Mouse (Mus musculus) CH12.LX (cell line): ENCODE results near the gene Rassf2. TPM values are rescaled to one million over a fixed set of nuclear protein-coding genes. Genes with fewer than 3 reads are reported as not detected.

ENCODE experiments used
- DNase-seq: peaks from one replicate; pipeline ENCODE4 v3.0.0-alpha.2; 2013; ENCODE audit errors: extremely low read depth
- H3K27ac ChIP-seq: 2 replicates; pipeline ENCODE4 v1.5.1; 2012; ENCODE audit warnings: low read depth, mild to moderate bottlenecking, control low read depth, moderate library complexity; ENCODE audit not compliant: insufficient read depth
- H3K27me3 ChIP-seq: replicated peaks from 2 replicates; pipeline ENCODE3; 2012; ENCODE audit warnings: inconsistent platforms
- H3K36me3 ChIP-seq, 2 experiments: replicated peaks in 1 of 2; 2 replicates each; pipeline versions ENCODE3 to v1.6.1; 2012; ENCODE audit warnings: inconsistent platforms in 1 of 2, low read length in 1 of 2, mild to moderate bottlenecking in 1 of 2, mixed read lengths in 1 of 2, moderate library complexity in 1 of 2; ENCODE audit not compliant: control insufficient read depth in 1 of 2, insufficient read depth in 1 of 2
- H3K4me1 ChIP-seq, 2 experiments: 2 replicates each; pipeline ENCODE4 v1.6.1; 2012; ENCODE audit warnings: inconsistent platforms in 1 of 2, moderate library complexity in 1 of 2; ENCODE audit not compliant: insufficient read depth in 2 of 2, control insufficient read depth in 1 of 2
- H3K4me2 ChIP-seq: 2 replicates; pipeline ENCODE4 v1.6.1; 2012; ENCODE audit warnings: low read depth, mild to moderate bottlenecking, control low read depth; ENCODE audit not compliant: poor library complexity, insufficient read depth, severe bottlenecking
- H3K4me3 ChIP-seq, 3 experiments: fragments of 150-350 bp in 1 of 3; sonication (generic) in 1 of 3; replicated peaks in 1 of 3; 2 replicates each; pipeline versions ENCODE3 to v1.5.1; 2011 to 2012; ENCODE audit warnings: low read depth in 2 of 3, low read length in 2 of 3, mild to moderate bottlenecking in 2 of 3, moderate library complexity in 2 of 3, control low read depth in 1 of 3, improper control_type of control experiment in 1 of 3, inconsistent platforms in 1 of 3, mixed read lengths in 1 of 3; ENCODE audit not compliant: poor library complexity in 1 of 3
- H3K79me2 ChIP-seq: replicated peaks from 2 replicates; pipeline ENCODE4 v1.6.1; 2012; ENCODE audit warnings: mild to moderate bottlenecking, moderate library complexity; ENCODE audit not compliant: control insufficient read depth, poor library complexity, insufficient read depth, severe bottlenecking; ENCODE audit errors: extremely low read depth
- H3K9ac ChIP-seq: 2 replicates; pipeline ENCODE4 v1.6.1; 2012; ENCODE audit warnings: low read depth, mild to moderate bottlenecking, control low read depth, moderate library complexity; ENCODE audit not compliant: insufficient read depth
- H3K9me3 ChIP-seq: replicated peaks from 2 replicates; pipeline ENCODE3; 2012; ENCODE audit warnings: low read length, inconsistent platforms, mixed read lengths
- BHLHE40 ChIP-seq: IDR thresholded peaks from 2 replicates; pipeline ENCODE4 v1.6.1; 2011; ENCODE audit warnings: mild to moderate bottlenecking, low read depth, low read length, improper control_type of control experiment
- CHD1 ChIP-seq: IDR thresholded peaks from 2 replicates; pipeline ENCODE4 v1.6.1; 2012; ENCODE audit warnings: low read depth, low read length, improper control_type of control experiment, inconsistent platforms
- CTCF ChIP-seq, 2 experiments: IDR thresholded peaks in 1 of 2; conservative IDR thresholded peaks in 1 of 2; 2 replicates each; pipeline ENCODE4 v1.5.1; 2011 to 2012; ENCODE audit warnings: low read depth in 2 of 2, low read length in 2 of 2, improper control_type of control experiment in 1 of 2, inconsistent platforms in 1 of 2, mild to moderate bottlenecking in 1 of 2, moderate library complexity in 1 of 2
- E2F4 ChIP-seq: IDR thresholded peaks from 2 replicates; pipeline ENCODE4 v1.6.1; 2011; ENCODE audit warnings: low read depth, low read length, improper control_type of control experiment; ENCODE audit not compliant: insufficient replicate concordance
- ELF1 ChIP-seq: IDR thresholded peaks from 2 replicates; pipeline ENCODE4 v1.6.1; 2014; ENCODE audit warnings: low read depth, mild to moderate bottlenecking, inconsistent platforms, low read length, improper control_type of control experiment
- ETS1 ChIP-seq: conservative IDR thresholded peaks from 2 replicates; pipeline ENCODE4 v1.6.1; 2012; ENCODE audit warnings: low read depth, mild to moderate bottlenecking, inconsistent platforms, low read length, improper control_type of control experiment, moderate library complexity
- GABPA ChIP-seq: IDR thresholded peaks from 2 replicates; pipeline ENCODE4 v1.6.1; 2012; ENCODE audit warnings: low read depth, low read length, improper control_type of control experiment, inconsistent platforms; ENCODE audit not compliant: insufficient replicate concordance
- IRF4 ChIP-seq: IDR thresholded peaks from 2 replicates; pipeline ENCODE4 v1.6.1; 2014; ENCODE audit warnings: low read depth, mild to moderate bottlenecking, inconsistent platforms, low read length, improper control_type of control experiment
- JUN ChIP-seq: IDR thresholded peaks from 2 replicates; pipeline ENCODE4 v1.6.1; 2011; ENCODE audit warnings: low read depth, mild to moderate bottlenecking, low read length, improper control_type of control experiment, moderate library complexity; ENCODE audit not compliant: insufficient read depth
- JUND ChIP-seq: conservative IDR thresholded peaks from 2 replicates; pipeline ENCODE4 v1.6.1; 2011; ENCODE audit warnings: low read depth, low read length, improper control_type of control experiment
- MAFK ChIP-seq: IDR thresholded peaks from 2 replicates; pipeline ENCODE4 v1.6.1; 2011; ENCODE audit warnings: low read length, improper control_type of control experiment; ENCODE audit not compliant: insufficient replicate concordance
- MAX ChIP-seq: IDR thresholded peaks from 2 replicates; pipeline ENCODE4 v1.6.1; 2011; ENCODE audit warnings: low read length, improper control_type of control experiment
- MAZ ChIP-seq: IDR thresholded peaks from 2 replicates; pipeline ENCODE4 v1.6.1; 2012; ENCODE audit warnings: low read depth, mild to moderate bottlenecking, inconsistent platforms, low read length, improper control_type of control experiment, moderate library complexity
- MXI1 ChIP-seq: IDR thresholded peaks from 2 replicates; pipeline ENCODE4 v1.6.1; 2011; ENCODE audit warnings: mild to moderate bottlenecking, low read depth, low read length, improper control_type of control experiment
- MYC ChIP-seq: IDR thresholded peaks from 2 replicates; pipeline ENCODE4 v1.6.1; 2011; ENCODE audit warnings: low read depth, mild to moderate bottlenecking, improper control_type of control experiment, low read length
- NELFE ChIP-seq: IDR thresholded peaks from 2 replicates; pipeline ENCODE4 v1.6.1; 2011; ENCODE audit warnings: low read depth, low read length, improper control_type of control experiment
- POLR2A ChIP-seq: IDR thresholded peaks from 2 replicates; pipeline ENCODE4 v1.6.1; 2011; ENCODE audit warnings: low read depth, mild to moderate bottlenecking, improper control_type of control experiment, low read length
- POLR2AphosphoS2 ChIP-seq: IDR thresholded peaks from 2 replicates; pipeline ENCODE4 v1.6.1; 2011; ENCODE audit warnings: low read depth, low read length, improper control_type of control experiment
- RAD21 ChIP-seq: IDR thresholded peaks from 2 replicates; pipeline ENCODE4 v1.6.1; 2011; ENCODE audit warnings: low read depth, mild to moderate bottlenecking, low read length, improper control_type of control experiment, moderate library complexity
- SMC3 ChIP-seq: IDR thresholded peaks from 2 replicates; pipeline ENCODE4 v1.6.1; 2011; ENCODE audit warnings: low read depth, low read length, improper control_type of control experiment
- TCF12 ChIP-seq: IDR thresholded peaks from 2 replicates; pipeline ENCODE4 v1.6.1; 2014; ENCODE audit warnings: low read depth, mild to moderate bottlenecking, inconsistent platforms, low read length, improper control_type of control experiment
- UBTF ChIP-seq: IDR thresholded peaks from 2 replicates; pipeline ENCODE4 v1.6.1; 2012; ENCODE audit warnings: low read depth, mild to moderate bottlenecking, inconsistent platforms, low read length, improper control_type of control experiment, moderate library complexity
- USF1 ChIP-seq: IDR thresholded peaks from 2 replicates; pipeline ENCODE4 v1.6.1; 2014; ENCODE audit warnings: low read depth, mild to moderate bottlenecking, inconsistent platforms, low read length, improper control_type of control experiment
- USF2 ChIP-seq: conservative IDR thresholded peaks from 2 replicates; pipeline ENCODE4 v1.6.1; 2011; ENCODE audit warnings: low read depth, low read length, improper control_type of control experiment
- ZC3H11A ChIP-seq: IDR thresholded peaks from 2 replicates; pipeline ENCODE4 v1.6.1; 2012; ENCODE audit warnings: low read depth, mild to moderate bottlenecking, inconsistent platforms, low read length, improper control_type of control experiment
- ZMIZ1 ChIP-seq: IDR thresholded peaks from 2 replicates; pipeline ENCODE4 v1.6.1; 2012; ENCODE audit warnings: low read depth, mild to moderate bottlenecking, inconsistent platforms, low read length, improper control_type of control experiment
- dilution Hi-C: fragments of 300-500 bp; cut with MboI; formaldehyde crosslinking; loops from 2 replicates; pipeline ENCODE4 v1.14.3; 2020; ENCODE audit warnings: low sequenced_read_pairs; ENCODE audit not compliant: extremely low pct_unique_long_range_greater_than_20kb, extremely low pct_ligation_motif_present
- in situ Hi-C: fragments of 300-500 bp; cut with MboI; formaldehyde crosslinking; loops from 3 replicates; pipeline ENCODE4 v1.14.3; 2019; ENCODE audit warnings: low sequenced_read_pairs, low pct_ligation_motif_present, low pct_unique_long_range_greater_than_20kb, mixed read lengths
- polyA plus RNA-seq: library from polyadenylated mRNA; unstranded; fragments of >175 nt; gene quantifications from 2 replicates; pipeline ENCODE4 v1.2.1, GENCODE M21; 2012; ENCODE audit warnings: low read depth; ENCODE audit not compliant: insufficient read length
- total RNA-seq, 2 experiments: library from RNA; depleted of rRNA; stranded (reverse); fragments of 300-350 nt in 1 of 2; fragments of >200 nt in 1 of 2; gene quantifications; 2 replicates each; pipeline ENCODE4 v1.2.3; 2012 to 2014

Gene Rassf2
- total and polyA plus RNA-seq, 3 experiments = 33.8 to 61.5 (median 45.3) TPM

DNA sequence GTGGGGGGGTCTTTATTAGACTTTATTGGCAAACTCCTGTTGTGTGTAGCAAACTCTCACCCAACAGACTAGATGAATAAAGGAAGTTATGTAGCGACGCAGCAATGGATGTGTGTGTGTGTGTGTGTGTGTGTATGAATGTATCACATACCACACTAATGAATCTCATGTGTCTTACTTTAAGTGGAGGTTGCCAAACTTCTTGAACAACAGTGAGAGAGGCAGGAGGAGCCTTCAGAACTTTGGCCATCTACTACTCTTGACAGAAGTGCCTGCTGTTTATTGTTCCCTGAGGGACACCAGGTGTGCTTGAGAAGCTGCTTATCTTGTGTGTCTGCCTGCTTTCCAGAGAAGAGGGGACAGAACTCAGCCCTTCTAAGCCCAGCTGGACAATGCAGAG lies 19.3 kb downstream of the Rassf2 start:
- in situ Hi-C loops = no loop called here
- dilution Hi-C loops = no loop called here

GRCm38 (mm10) chr2:132008186-132008585 lies 21.9 kb downstream of the Rassf2 start:
- dilution Hi-C loops (no loop called here), in situ Hi-C loops (loop anchor here (10.0 kb wide), 1 partner anchor 107 kb away; no protein-coding TSS in a partner anchor)
- Histone ChIP-seq H3K4me3 (no peak overlapping the region), H3K27ac (no peak overlapping the region), H3K4me2 (no peak overlapping the region), H3K9ac (no peak overlapping the region), H3K36me3 (peaks cover 63 to 89% of the 10 kb centered on the region in 2 experiments), H3K79me2 (peaks cover 7% of the 10 kb centered on the region; the same call in 1 of the 2 replicates), H3K4me1 (peaks cover 48 to 83% of the 10 kb centered on the region in 2 experiments), H3K9me3 (no peaks in the 10 kb centered on the region), H3K27me3 (no peaks in the 10 kb centered on the region)
- TF ChIP-seq MAFK (no peak), ETS1 (no peak), POLR2A (no peak), USF2 (no peak), CHD1 (no peak), ELF1 (no peak), RAD21 (no peak), SMC3 (no peak), JUND (no peak), IRF4 (no peak), E2F4 (no peak), JUN (no peak), USF1 (no peak), TCF12 (no peak), MYC (no peak)
- no peak for DNase-seq

More for the DNA sequence above, 19.3 kb downstream of the Rassf2 start:
- TF ChIP-seq E2F4 (no peak), RAD21 (no peak), MAZ (no peak), ETS1 (no peak), POLR2AphosphoS2 (no peak), MAX (no peak), MXI1 (no peak), NELFE (no peak), SMC3 (no peak), UBTF (no peak), CTCF (conservative IDR thresholded peaks at IDR 0.05 in 1 of 2, IDR thresholded peaks at IDR 0.05 in 1 of 2; ENCODE audit: low read depth in 2 of 2, low read length in 2 of 2) (no peak), JUND (no peak), BHLHE40 (no peak), GABPA (no peak), IRF4 (no peak), ZC3H11A (no peak), ZMIZ1 (no peak), USF1 (no peak)
- Histone ChIP-seq H3K9me3 (no peaks in the 10 kb centered on the region), H3K4me3 (no peak overlapping the region), H3K27ac (no peak overlapping the region), H3K4me1 (peaks cover 47 to 85% of the 10 kb centered on the region in 2 experiments), H3K4me2 (no peak overlapping the region), H3K27me3 (no peaks in the 10 kb centered on the region), H3K36me3 (peaks cover 62 to 92% of the 10 kb centered on the region in 2 experiments), H3K79me2 (peaks cover 27% of the 10 kb centered on the region), H3K9ac (no peak overlapping the region)
- DNase-seq = no peak
